Mouse (Mus musculus) common myeloid progenitor, adult 5-6 weeks (primary cell): ENCODE results near the gene Olfr358. TPM values are rescaled to one million over a fixed set of nuclear protein-coding genes. Genes with fewer than 3 reads are reported as not detected.

Experiments used
- ATAC-seq: replicated peaks from 2 replicates; pipeline ENCODE4 v1.8.0; 2016; ENCODE audit warnings: low read depth, mild to moderate bottlenecking, moderate TSS enrichment, inconsistent platforms; ENCODE audit not compliant: poor library complexity, severe bottlenecking
- total RNA-seq: library from RNA; stranded (forward); fragments of 200-1000, 187-1606 nt; gene quantifications from 2 replicates; pipeline ENCODE4 v1.2.3, GENCODE M21; 2017

Olfr358 gene
- not detected in 2 replicates for total RNA-seq

GRCm38 (mm10) chr2:37009235-37009634 is at the start of gene Olfr358:
TSS of gene Olfr358 (minus strand) at chr2:37009335.
- no peak for ATAC-seq

GRCm38 (mm10) chr2:36997030-36997429 is 12.1 kb downstream of the Olfr358 start:
- no peak for ATAC-seq

GRCm38 (mm10) chr2:36993527-36993926 is 15.6 kb downstream of the Olfr358 start, which contains the start of gene Olfr357:
TSS of gene Olfr357 (plus strand) at chr2:36993827.
- no peak for ATAC-seq

Other genes starting within 250 kb of the Olfr358 start
- not detected in 2 replicates for gene Olfr348, start 225.1 kb downstream of the Olfr358 start, total RNA-seq
- not detected in 2 replicates for gene Olfr50, start 218.8 kb downstream of the Olfr358 start, total RNA-seq
- gene Olfr3, start 192.3 kb downstream of the Olfr358 start, total RNA-seq, result not detected in 2 replicates
- not detected in 2 replicates for gene Olfr350, start 163.0 kb downstream of the Olfr358 start, total RNA-seq
- not detected in 2 replicates for gene Olfr351, start 146.7 kb downstream of the Olfr358 start, total RNA-seq
- not detected in 2 replicates for gene Olfr352, start 140.9 kb downstream of the Olfr358 start, total RNA-seq
- gene Olfr353, start 116.4 kb downstream of the Olfr358 start, total RNA-seq, result not detected in 2 replicates
- not detected in 2 replicates for gene Olfr354, start 103.7 kb downstream of the Olfr358 start, total RNA-seq
- gene Olfr355, start 80.4 kb downstream of the Olfr358 start, total RNA-seq, result not detected in 2 replicates
- not detected in 2 replicates for gene Olfr356, start 72.2 kb downstream of the Olfr358 start, total RNA-seq
- not detected in 2 replicates for gene Olfr357, start 15.5 kb downstream of the Olfr358 start, total RNA-seq
- not detected in 2 replicates for gene Olfr360, start 56.4 kb upstream of the Olfr358 start, total RNA-seq
- not detected in 2 replicates for gene Olfr361, start 80.0 kb upstream of the Olfr358 start, total RNA-seq
- gene Olfr362, start 108.6 kb upstream of the Olfr358 start, total RNA-seq, result not detected in 2 replicates
- gene Olfr364-ps1, start 130.0 kb upstream of the Olfr358 start, total RNA-seq, result not detected in 2 replicates
- gene Olfr365, start 178.9 kb upstream of the Olfr358 start, total RNA-seq, result not detected in 2 replicates
- gene Olfr366, start 202.2 kb upstream of the Olfr358 start, total RNA-seq, result not detected in 2 replicates